22 mouse cellular contexts compared by ENCODE assay signal in genomic region chr16:4539521-4539920, GRCm38 (mm10). TPM values are rescaled to one million over a fixed set of nuclear protein-coding genes. Genes with fewer than 3 reads are reported as not detected.
DNase-seq lines count a peak whose midpoint lies in the region; ATAC-seq and TF ChIP-seq lines count a peak whose summit lies in the region.
"Had no signal": no experiment of that assay in that cellular context is flagged by ENCODE, and none has a peak within 500 bp of the region (broad histone marks: within the 10 kb centered on the region; RNA-seq: fewer than 3 reads in every experiment).

No protein-coding gene starts in this region.

- no peak for TF ChIP-seq POLR2A in myocyte (IDR thresholded peaks at IDR 0.05; ENCODE audit: insufficient read length, low read depth)

- peaks cover 3% of the 10 kb centered on the region; the same call in 1 of the 2 replicates for H3K36me3 ChIP-seq in forebrain, embryonic 15.5 days
- H3K36me3 ChIP-seq in forebrain, embryonic 10.5 days (replicated peaks) = peaks cover 5% of the 10 kb centered on the region
- H3K36me3 ChIP-seq in midbrain, embryonic 13.5 days = peaks cover 4% of the 10 kb centered on the region; the same call in 1 of the 2 replicates
- H3K36me3 ChIP-seq in midbrain, embryonic 14.5 days (ENCODE audit: control insufficient read depth, insufficient read depth, low read length) = 0 out of 2 replicates have a peak, but pooled peaks cover 2% of the 10 kb centered on the region
- H3K36me3 ChIP-seq in myocyte (ENCODE audit: control insufficient read depth, insufficient read depth) = no peaks in the 10 kb centered on the region
- H3K36me3 ChIP-seq: embryonic facial prominence, embryonic 12.5 days; hindbrain, embryonic 13.5 days; stomach, embryonic 15.5 days had no signal

- peak overlapping the region; percentile 53 for H3K27ac ChIP-seq in forebrain, embryonic 15.5 days (replicated peaks)
- H3K27ac ChIP-seq in forebrain, embryonic 10.5 days = no peak overlapping the region
- H3K27ac ChIP-seq in midbrain, embryonic 13.5 days = peak overlapping the region; percentile 31; the same call in 1 of the 2 replicates
- no peak overlapping the region for H3K27ac ChIP-seq in midbrain, embryonic 14.5 days (replicated peaks; ENCODE audit: low read depth, low read length)
- H3K27ac ChIP-seq: embryonic facial prominence, embryonic 12.5 days; heart, embryonic 13.5 days; hindbrain, embryonic 13.5 days; left cerebral cortex, adult 2 months; liver, embryonic 12.5 days; stomach, embryonic 15.5 days had no signal

- H3K27me3 ChIP-seq in forebrain, embryonic 15.5 days = no peaks in the 10 kb centered on the region
- H3K27me3 ChIP-seq in forebrain, embryonic 10.5 days (ENCODE audit: poor library complexity, severe bottlenecking) = no peaks in the 10 kb centered on the region
- H3K27me3 ChIP-seq in midbrain, embryonic 13.5 days = no peaks in the 10 kb centered on the region
- H3K27me3 ChIP-seq in midbrain, embryonic 14.5 days (ENCODE audit: control insufficient read depth, insufficient read depth, low read length) = no peaks in the 10 kb centered on the region
- H3K27me3 ChIP-seq in myocyte (ENCODE audit: control insufficient read depth, insufficient read depth, insufficient read length) = no peaks in the 10 kb centered on the region
- H3K27me3 ChIP-seq: CH12.LX; embryonic facial prominence, embryonic 12.5 days; heart, embryonic 13.5 days; hindbrain, embryonic 13.5 days; liver, embryonic 12.5 days; stomach, embryonic 15.5 days had no signal

- WGBS in forebrain, embryonic 15.5 days = 64% methylated on average over 4 of the region's 4 CpGs
- WGBS in forebrain, embryonic 10.5 days = 86% methylated on average over 4 of the region's 4 CpGs
- WGBS in midbrain, embryonic 13.5 days = 83% methylated on average over 4 of the region's 4 CpGs
- 73% methylated on average over 4 of the region's 4 CpGs for WGBS in midbrain, embryonic 14.5 days

- DNase-seq in adrenal gland, adult (ENCODE audit: inconsistent age in 2 of 2, low spot score in 1 of 2) = peak; percentile 57 to 72
- no peak for DNase-seq in adrenal gland, adult 8-10 months
- no peak for DNase-seq in forebrain, embryonic 10.5 days (ENCODE audit: extremely low spot score, low spot score)
- no peak for DNase-seq in midbrain, embryonic 14.5 days
- no peak for DNase-seq in right cerebral cortex, adult 2 months (ENCODE audit: low spot score in 2 of 2)
- DNase-seq: cerebellum, adult 8-10 months; kidney, adult 8-10 months; kidney, postnatal 25 days; lung, embryonic 14.5 days; lung, postnatal 36 days; right cerebral cortex, postnatal 25 days; thymus, adult 2 months had no signal

- no peak for ATAC-seq in forebrain, embryonic 15.5 days (replicated peaks)
- no peak for ATAC-seq in midbrain, embryonic 13.5 days
- no peak for ATAC-seq in midbrain, embryonic 14.5 days (ENCODE audit: low FRiP score, low TSS enrichment)
- ATAC-seq: liver, embryonic 12.5 days had no signal

- no peaks in the 10 kb centered on the region for H3K9me3 ChIP-seq in forebrain, embryonic 15.5 days
- no peaks in the 10 kb centered on the region for H3K9me3 ChIP-seq in forebrain, embryonic 10.5 days
- no peaks in the 10 kb centered on the region for H3K9me3 ChIP-seq in midbrain, embryonic 13.5 days
- H3K9me3 ChIP-seq in midbrain, embryonic 14.5 days (ENCODE audit: control insufficient read depth, low read length) = no peaks in the 10 kb centered on the region
- H3K9me3 ChIP-seq: embryonic facial prominence, embryonic 12.5 days; heart, embryonic 13.5 days; hindbrain, embryonic 13.5 days; liver, embryonic 12.5 days; stomach, embryonic 15.5 days had no signal

- H3K9ac ChIP-seq in forebrain, embryonic 15.5 days (replicated peaks) = no peak overlapping the region
- H3K9ac ChIP-seq in midbrain, embryonic 13.5 days (replicated peaks) = no peak overlapping the region
- no peak overlapping the region for H3K9ac ChIP-seq in midbrain, embryonic 14.5 days (replicated peaks; ENCODE audit: low read length)
- H3K9ac ChIP-seq: embryonic facial prominence, embryonic 12.5 days; heart, embryonic 13.5 days; hindbrain, embryonic 13.5 days; liver, embryonic 12.5 days; lung, embryonic 14.5 days; stomach, embryonic 15.5 days had no signal

- H3K4me2 ChIP-seq in forebrain, embryonic 15.5 days (replicated peaks) = no peak overlapping the region
- no peak overlapping the region for H3K4me2 ChIP-seq in midbrain, embryonic 13.5 days (replicated peaks)
- no peak overlapping the region for H3K4me2 ChIP-seq in midbrain, embryonic 14.5 days (ENCODE audit: low read length)
- peak overlapping the region; percentile 54 for H3K4me2 ChIP-seq in myocyte (ENCODE audit: low read depth)
- H3K4me2 ChIP-seq: embryonic facial prominence, embryonic 12.5 days; heart, embryonic 13.5 days; liver, embryonic 12.5 days; lung, embryonic 14.5 days; stomach, embryonic 15.5 days had no signal

- peaks cover 33% of the 10 kb centered on the region for H3K4me1 ChIP-seq in forebrain, embryonic 15.5 days
- H3K4me1 ChIP-seq in forebrain, embryonic 10.5 days = peaks cover 10% of the 10 kb centered on the region
- H3K4me1 ChIP-seq in midbrain, embryonic 13.5 days (replicated peaks) = 0 out of 2 replicates have a peak, but pooled peaks cover 8% of the 10 kb centered on the region
- peaks cover 4% of the 10 kb centered on the region; the same call in 1 of the 2 replicates for H3K4me1 ChIP-seq in midbrain, embryonic 14.5 days (ENCODE audit: control insufficient read depth, insufficient read depth, low read length)
- H3K4me1 ChIP-seq: stomach, embryonic 15.5 days had no signal

- H3K79me2 ChIP-seq in myocyte (ENCODE audit: control insufficient read depth, insufficient read depth) = peaks cover 7% of the 10 kb centered on the region

- H3K4me3 ChIP-seq in forebrain, embryonic 15.5 days = no peak overlapping the region
- H3K4me3 ChIP-seq in forebrain, embryonic 10.5 days = no peak overlapping the region
- no peak overlapping the region for H3K4me3 ChIP-seq in midbrain, embryonic 13.5 days (replicated peaks)
- H3K4me3 ChIP-seq in midbrain, embryonic 14.5 days (replicated peaks; ENCODE audit: low read depth, low read length) = no peak overlapping the region
- H3K4me3 ChIP-seq in myocyte = no peak overlapping the region
- H3K4me3 ChIP-seq: embryonic facial prominence, embryonic 12.5 days; heart, embryonic 13.5 days; hindbrain, embryonic 13.5 days; left cerebral cortex, adult 2 months; liver, embryonic 12.5 days; stomach, embryonic 15.5 days had no signal

- no peak overlapping the region for H3ac ChIP-seq in myocyte (ENCODE audit: control insufficient read depth, insufficient read length)

TF ChIP-seq in myocyte, 11 proteins besides CTCF, POLR2A, EP300 and RAD21:
- TF ChIP-seq MYOD1 (IDR thresholded peaks at IDR 0.05; ENCODE audit: control insufficient read depth in 1 of 3, insufficient read length in 2 of 3, low read depth in 2 of 3) = peak in 1 of 3 experiments; percentile 22
- TF ChIP-seq MYOG (IDR thresholded peaks at IDR 0.05; ENCODE audit: control insufficient read depth in 1 of 3, insufficient read depth in 1 of 3, insufficient read length in 2 of 3, low read depth in 2 of 3) = peak in 1 of 3 experiments; percentile 49
- TF ChIP-seq TCF12 (IDR thresholded peaks at IDR 0.05; ENCODE audit: insufficient read depth, poor library complexity, severe bottlenecking) = no peak

RNA-seq across cellular contexts. Expression of gene Srl, which starts 2.1 kb away (rescaled TPM):
- total RNA-seq in adrenal gland, adult 8-10 months (2022) = 10 to 100 TPM in 1 of 4 experiments, 1 to 10 TPM in 3; 5.5 to 10.2 (median 5.9) TPM
- 40.1 and 40.2 TPM in 2 replicates for polyA plus RNA-seq in forebrain, embryonic 15.5 days (2015; fragmentation: Nextera tagmentation; extraction: Ambion mirVana)
- 23.8 and 29.4 TPM in 2 replicates for polyA plus RNA-seq in forebrain, embryonic 10.5 days (2016; fragmentation: Nextera tagmentation; extraction: Ambion mirVana)
- polyA plus RNA-seq in midbrain, embryonic 13.5 days (2015; fragmentation: Nextera tagmentation; extraction: Ambion mirVana) = 20.5 and 21.6 TPM in 2 replicates
- 17.6 and 25.7 TPM in 2 replicates for polyA plus RNA-seq in midbrain, embryonic 14.5 days (2014; fragmentation: Nextera tagmentation; extraction: Ambion mirVana)
- polyA plus RNA-seq in myocyte (2012; fragmentation: generic; extraction: Trizol) = 381 TPM

RNA-seq across cellular contexts. Expression of gene Tfap4, which starts 20.1 kb away (rescaled TPM):
- 10 to 100 TPM in 1 of 4 experiments, 1 to 10 TPM in 3; 6.1 to 10.8 (median 7.6) TPM for total RNA-seq in adrenal gland, adult 8-10 months (2022)
- polyA plus RNA-seq in forebrain, embryonic 15.5 days (2015; fragmentation: Nextera tagmentation; extraction: Ambion mirVana) = 14.3 and 15.2 TPM in 2 replicates
- 32.0 and 37.5 TPM in 2 replicates for polyA plus RNA-seq in forebrain, embryonic 10.5 days (2016; fragmentation: Nextera tagmentation; extraction: Ambion mirVana)
- polyA plus RNA-seq in midbrain, embryonic 13.5 days (2015; fragmentation: Nextera tagmentation; extraction: Ambion mirVana) = 10.5 and 11.2 TPM in 2 replicates
- 7.2 and 8.9 TPM in 2 replicates for polyA plus RNA-seq in midbrain, embryonic 14.5 days (2014; fragmentation: Nextera tagmentation; extraction: Ambion mirVana)
- 4.0 TPM for polyA plus RNA-seq in myocyte (2012; fragmentation: generic; extraction: Trizol)

RNA-seq across cellular contexts. Expression of gene Glis2, which starts 55.0 kb away (rescaled TPM):
- total RNA-seq in adrenal gland, adult 8-10 months (2022) = 10 to 100 TPM; 14.6 to 28.9 (median 23.8) TPM
- polyA plus RNA-seq in forebrain, embryonic 15.5 days (2015; fragmentation: Nextera tagmentation; extraction: Ambion mirVana) = 11.0 and 14.6 TPM in 2 replicates
- polyA plus RNA-seq in forebrain, embryonic 10.5 days (2016; fragmentation: Nextera tagmentation; extraction: Ambion mirVana) = 22.5 and 23.2 TPM in 2 replicates
- 20.0 and 26.3 TPM in 2 replicates for polyA plus RNA-seq in midbrain, embryonic 13.5 days (2015; fragmentation: Nextera tagmentation; extraction: Ambion mirVana)
- 13.2 and 13.4 TPM in 2 replicates for polyA plus RNA-seq in midbrain, embryonic 14.5 days (2014; fragmentation: Nextera tagmentation; extraction: Ambion mirVana)
- 29.6 TPM for polyA plus RNA-seq in myocyte (2012; fragmentation: generic; extraction: Trizol)

Comparison
In these comparisons a context has a peak if more than half of its experiments do, and no peak if none do; other contexts are left out.
1. DNase-seq: peak in adrenal gland, adult (2 of 2); none in adrenal gland, adult 8-10 months (single experiment), forebrain, embryonic 10.5 days (single experiment), midbrain, embryonic 14.5 days (single experiment) and right cerebral cortex, adult 2 months (0 of 2).
2. H3K27ac ChIP-seq: peak in forebrain, embryonic 15.5 days (single experiment) and midbrain, embryonic 13.5 days (single experiment); none in forebrain, embryonic 10.5 days (single experiment) and midbrain, embryonic 14.5 days (single experiment).